Mouse (Mus musculus) ES-E14 (cell line): ENCODE measurements around the gene Shisa8.

Experiments used
- CHD2 ChIP-seq: IDR thresholded peaks from 2 replicates; pipeline ENCODE4 v1.6.1; 2014; ENCODE audit warnings: mild to moderate bottlenecking, low read depth, low read length, inconsistent platforms
- ZNF384 ChIP-seq: IDR thresholded peaks from 2 replicates; pipeline ENCODE4 v1.6.1; 2012; ENCODE audit warnings: low read depth, low read length, inconsistent platforms

- no peak for TF ChIP-seq ZNF384
- TF ChIP-seq CHD2 = no peak
These were observed 48.1 kb downstream of the Shisa8 start for GRCm38 (mm10) chr15:82164496-82164895.
